Mouse (Mus musculus) cerebellum, adult 8-10 months (tissue): ENCODE results near the gene Ncl.
A peak's percentile ranks its signal among the peaks of the same experiment; 100 is the strongest.

Source experiments
- DNase-seq: peaks from one replicate; pipeline ENCODE4 v3.0.0; 2022

The Ncl gene

DNA sequence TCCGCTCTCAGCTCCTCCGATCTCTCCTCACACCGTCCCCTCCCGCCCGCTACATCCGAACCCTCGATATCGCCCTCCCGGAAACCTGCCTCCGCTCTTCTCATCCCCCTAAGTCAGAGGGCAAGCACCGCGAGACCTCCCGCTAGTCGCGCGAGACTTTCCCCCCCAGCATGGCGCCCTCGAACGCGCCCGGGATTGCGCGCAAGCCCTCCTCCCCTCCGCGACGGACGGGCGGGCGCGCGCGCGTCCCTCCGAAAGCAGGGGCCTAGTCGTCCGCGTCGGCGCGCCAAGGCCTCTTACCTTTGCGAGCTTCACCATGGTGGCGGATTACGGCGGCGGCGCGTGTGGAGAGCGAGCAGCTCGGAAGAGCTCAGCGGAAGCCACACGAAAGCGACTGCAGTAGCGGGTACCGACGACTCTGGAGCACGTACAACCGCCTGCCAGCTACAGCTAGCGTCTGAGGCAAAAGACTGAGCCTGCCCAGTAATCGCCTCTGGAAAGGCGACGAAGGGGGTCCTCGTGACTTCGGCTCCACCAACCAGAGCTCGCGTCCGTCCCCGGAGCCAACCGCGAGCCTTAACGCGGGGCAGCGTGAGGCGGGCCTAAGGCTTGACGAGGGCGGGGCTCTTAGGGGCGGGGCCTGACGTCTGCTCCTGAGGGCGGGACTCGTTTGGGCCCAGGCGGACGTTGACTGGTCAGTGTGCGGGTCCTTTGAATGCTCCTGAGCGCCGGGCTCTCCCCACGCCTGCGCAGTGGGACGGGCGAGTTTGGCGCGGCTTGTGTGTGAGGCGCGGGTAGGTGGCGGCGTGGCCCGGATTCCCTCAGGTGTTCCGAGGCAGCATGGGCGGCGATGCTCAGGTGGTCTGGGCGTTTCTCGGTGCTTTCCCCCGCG is at the start of gene Ncl:
Gene Ncl, minus strand, starts transcription at position 495 of the 892 bp plus-strand sequence.
- DNase-seq, result peak; percentile 97

DNA sequence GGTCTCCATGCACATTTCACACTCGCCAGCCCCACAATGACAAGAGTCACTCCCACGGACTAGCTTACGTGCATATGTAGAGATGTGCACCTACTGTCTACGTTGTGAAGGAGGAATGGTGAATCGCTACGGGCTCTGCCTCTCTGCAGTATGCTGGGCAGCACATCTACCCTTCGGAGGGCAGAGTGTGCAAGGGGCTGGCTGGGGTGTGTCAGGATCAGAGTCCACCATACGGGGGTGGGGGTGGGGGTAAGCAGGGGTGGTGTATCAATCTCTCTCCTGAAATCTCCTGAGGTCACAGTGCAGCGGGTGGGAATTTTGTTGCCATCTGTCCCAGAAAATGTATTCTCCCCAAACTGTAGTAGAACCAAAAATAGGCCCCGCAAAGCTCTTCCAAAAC is 49.3 kb upstream of the Ncl start:
- no peak for DNase-seq

DNA sequence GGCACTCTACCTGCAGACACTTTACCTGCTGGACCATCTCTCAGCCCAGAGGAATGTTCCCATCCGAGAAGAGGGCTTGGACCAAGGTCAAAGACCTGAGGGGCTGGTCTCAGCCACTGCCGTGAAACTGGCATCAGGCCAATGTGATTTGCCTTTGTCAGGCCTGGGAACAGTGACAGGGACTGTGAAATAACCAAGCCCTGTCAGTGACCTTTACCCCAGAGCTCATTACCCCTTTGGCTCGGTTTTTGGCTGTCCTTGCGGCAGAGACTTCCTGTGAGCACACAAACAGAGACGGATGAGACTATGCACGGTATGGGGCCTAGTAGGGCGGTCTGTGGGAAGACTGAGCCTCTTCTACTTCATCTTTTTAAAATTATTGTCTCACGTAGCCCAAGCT is 47.7 kb upstream of the Ncl start:
- no peak for DNase-seq

DNA sequence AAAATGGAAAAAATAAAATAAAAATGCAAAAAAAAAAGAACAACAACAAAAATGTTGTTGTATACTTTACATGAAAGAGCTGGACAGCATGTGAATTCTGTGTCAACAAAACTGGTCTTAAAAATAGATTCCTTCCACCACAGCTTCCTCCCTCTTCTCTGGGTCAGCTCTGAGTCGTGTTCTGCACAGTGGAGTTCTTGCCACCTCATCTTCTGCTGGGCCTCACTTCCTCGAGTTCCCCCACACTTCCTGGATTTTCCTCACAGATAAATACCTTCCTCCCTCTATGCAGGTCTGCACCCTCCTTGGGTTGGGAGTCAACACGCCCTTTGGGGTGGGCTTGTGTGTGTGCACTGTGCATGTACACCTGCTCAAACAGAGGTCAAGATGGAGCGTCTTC is 47.1 kb upstream of the Ncl start:
- no peak for DNase-seq

DNA sequence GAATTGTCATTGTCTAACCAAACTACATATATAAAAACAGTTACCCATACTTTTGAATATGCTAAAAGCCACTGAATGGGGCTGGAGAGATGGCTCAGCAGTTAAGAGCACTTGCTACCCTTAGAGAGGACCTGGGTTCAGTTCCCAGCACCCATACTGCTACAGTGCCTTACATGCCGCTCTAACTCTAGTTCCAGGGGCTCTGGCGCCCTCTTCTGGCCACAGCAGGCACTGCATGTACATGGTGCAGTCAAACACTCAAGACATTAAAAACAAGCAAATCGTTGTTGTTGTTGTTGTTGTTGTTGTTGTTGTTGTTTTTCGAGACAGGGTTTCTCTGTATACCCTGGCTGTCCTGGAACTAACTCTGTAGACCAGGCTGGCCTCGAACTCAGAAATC is 45.6 kb upstream of the Ncl start:
- DNase-seq, result no peak

DNA sequence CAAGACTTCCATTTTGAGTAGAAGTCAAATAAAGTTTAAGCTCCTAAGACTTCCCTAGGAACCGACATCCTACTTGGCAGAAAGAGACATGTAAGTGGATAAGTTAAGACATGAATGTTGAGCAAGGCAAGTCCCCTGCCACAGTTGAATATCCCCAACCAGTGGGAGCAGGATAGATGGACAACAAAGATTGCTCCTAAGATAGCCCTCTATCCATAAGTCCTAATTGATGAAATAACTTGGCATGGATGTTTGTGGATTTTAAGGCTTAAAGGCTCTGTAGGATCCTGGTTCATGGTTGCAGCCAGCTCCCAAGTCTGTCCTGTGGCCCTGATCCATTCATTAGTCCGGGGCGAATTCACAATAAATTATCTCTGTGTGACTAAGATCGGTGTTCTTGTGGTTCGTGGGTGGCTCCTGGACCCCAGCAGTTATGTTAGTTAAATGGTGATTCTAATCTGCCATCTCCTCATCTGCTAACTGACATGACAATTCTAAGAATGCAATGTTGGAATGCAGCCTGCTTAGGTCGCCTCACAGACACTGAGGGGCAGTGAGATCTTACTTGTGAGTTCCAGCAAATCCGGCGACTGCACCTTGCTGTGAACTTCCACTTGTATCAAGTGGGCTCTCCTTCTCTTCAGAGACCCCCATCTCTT is 41.0 kb upstream of the Ncl start:
- DNase-seq, result no peak

DNA sequence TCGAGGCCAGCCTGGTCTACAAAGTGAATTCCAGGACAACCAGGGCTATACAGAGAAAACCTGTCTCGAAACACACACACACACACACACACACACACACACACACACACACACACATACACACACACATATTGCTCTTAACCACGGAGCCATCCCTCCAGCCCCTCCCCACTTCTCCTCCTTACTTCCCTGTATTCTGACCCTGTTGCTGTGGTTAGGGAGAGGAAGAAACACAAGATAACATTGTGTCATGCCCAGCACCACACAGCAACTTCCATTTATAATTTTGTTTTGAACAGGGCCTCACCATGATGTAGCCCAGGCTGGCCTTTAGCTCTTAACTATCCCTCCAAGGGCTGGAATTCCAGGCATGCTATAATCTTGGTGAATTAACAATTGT is 40.1 kb upstream of the Ncl start:
- no peak for DNase-seq

DNA sequence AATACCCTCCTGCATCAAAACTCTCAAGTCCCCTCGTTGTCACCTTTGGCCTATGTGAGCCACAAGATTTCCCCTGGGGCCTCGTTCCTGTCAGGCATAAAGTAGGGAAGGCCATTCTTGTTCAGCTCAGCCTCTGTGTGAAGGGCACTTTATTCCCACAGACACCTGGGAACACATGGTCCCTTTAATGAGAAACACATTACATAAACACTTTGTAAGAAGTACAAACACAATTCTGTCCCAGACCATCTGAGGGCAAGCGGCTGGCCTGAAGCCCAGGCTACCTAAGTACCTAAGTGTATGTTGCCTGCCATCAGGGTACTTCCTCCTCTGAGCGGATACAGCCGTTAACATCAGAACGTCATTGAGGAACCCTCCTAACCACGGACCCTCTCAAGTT is 39.0 kb upstream of the Ncl start:
- no peak for DNase-seq

DNA sequence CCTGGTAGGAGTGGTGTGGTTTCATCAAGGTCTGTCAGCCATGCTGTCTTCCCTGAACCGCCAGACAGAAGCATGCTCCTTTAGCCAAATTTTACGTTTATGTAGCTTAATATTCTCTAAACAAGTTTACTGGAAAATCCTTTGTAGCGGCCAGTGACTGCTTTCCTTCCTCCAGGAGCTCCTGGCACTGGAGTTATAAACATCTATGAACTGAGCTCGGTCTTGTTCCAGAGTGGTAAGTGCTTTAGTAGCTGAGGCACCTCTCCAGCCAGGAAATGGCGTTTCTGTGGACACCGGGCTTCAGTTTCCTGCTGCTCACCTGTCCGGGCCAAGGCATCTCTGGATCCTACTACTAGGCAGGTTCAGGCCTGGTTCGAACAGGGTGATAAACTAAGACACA is 38.4 kb upstream of the Ncl start:
- no peak for DNase-seq

DNA sequence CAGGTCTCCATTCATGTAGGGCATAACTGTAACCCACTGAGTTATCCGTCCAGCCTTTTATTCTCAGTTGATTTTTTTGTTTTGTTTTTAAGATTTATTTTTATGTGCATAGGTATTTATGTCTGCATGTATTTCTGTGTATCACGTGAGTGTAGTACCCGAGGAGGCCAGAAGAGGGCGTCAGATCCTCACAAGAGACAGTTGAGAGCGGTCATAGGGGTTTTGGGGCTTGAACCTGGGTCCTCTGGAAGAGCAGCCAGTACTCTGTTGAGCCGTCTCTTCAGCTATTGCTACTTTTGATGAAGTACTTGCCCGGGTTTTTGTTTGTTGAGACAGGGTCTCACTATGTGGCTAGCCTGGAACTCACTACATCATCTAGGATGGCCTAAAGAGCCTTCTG is 36.7 kb upstream of the Ncl start:
- no peak for DNase-seq

DNA sequence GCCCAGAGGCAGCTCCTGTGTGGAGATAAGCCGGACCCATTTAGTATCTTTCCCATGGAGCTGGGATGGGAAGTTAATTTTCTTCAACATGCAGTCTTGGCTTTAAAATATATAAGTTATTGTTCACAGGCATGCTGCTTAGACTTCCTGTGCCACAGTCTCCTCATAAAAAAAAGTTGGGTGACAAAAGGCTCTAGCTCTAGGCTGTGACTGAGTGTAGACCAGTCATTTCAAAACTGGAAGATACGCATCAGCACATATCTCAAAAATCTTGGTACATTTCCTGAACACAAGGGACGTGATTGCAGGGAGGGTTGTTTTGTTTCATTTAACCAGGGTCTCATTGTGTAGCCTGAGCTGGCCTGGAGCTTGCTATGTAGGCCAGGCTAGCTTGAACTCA is 35.0 kb upstream of the Ncl start:
- no peak for DNase-seq

DNA sequence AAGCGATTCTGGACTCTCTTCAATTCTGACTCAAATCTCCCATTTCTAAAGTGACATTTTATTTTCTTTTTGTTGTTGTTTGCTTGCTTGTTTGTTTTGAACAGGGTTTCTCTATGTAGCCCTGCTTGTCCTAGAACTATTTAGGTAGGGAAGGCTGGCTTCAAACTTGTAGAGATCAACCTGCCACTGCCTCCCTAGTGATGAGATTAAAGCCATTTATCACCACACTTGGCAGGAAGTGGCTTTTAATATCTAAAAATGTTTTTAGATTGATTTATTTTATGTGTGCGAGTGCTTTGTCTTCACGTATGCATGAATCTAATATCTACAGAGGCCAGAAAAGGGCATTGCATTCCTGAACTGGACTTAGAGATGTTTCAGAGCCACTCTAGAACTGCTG is 34.0 kb upstream of the Ncl start:
- no peak for DNase-seq

DNA sequence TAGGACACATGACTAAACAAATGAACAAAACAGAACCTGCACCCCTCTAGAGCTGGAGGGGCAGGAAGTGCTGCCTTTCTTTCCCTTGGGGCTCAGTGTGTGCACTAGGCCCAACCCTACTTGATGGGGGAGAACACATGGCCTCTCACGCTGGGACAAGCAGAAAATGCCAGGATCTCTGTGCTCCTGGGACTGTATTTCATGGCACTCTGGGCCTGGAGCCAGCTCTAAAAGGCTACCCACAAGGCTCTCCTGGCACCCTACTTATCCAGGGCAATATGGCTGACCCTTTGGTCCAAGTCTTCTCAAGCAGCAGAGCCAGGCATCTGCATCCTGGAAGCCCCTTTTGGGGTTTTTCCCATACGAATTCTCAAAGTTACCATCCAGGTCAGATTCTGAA is 32.2 kb upstream of the Ncl start:
- DNase-seq, result no peak

DNA sequence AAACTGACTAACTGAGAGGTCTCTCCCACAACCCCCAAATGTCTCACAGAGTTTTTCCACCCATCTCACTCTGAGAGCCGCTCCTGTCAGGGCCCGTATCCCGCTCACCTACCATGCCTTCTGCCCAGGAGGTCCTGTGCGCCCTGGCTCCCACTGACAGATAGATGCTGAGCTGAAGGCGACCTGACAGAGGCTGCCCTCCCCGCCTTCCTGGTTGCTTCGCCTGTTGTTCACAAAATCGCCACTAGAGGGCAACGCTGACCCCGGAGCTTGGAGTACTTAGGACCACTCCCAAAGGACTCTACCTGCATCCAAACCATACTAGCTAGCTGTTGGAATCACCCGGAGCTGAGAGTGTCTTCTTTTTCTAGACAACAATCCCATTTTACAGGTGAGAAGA is 30.0 kb upstream of the Ncl start:
- peak; percentile 66 for DNase-seq

DNA sequence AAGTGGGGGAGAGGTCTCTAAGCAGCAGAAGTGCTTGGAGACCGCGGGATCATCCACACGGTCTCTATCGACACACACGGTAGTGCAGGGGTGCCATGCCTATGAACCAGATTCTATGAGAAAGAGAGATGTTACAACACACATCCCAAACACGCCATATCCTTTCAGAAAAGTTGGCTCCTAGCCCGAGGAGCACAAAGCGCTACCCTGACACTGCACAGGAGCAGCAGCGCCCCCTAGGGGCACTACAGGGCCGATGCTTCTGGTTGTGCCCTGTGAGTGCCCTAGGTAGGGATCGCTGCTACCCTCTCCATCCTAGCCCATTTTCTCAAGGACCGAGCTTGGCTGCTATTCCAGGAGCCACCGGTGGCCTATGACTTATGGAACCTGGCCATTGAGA is 21.8 kb upstream of the Ncl start:
- peak; percentile 25 for DNase-seq

DNA sequence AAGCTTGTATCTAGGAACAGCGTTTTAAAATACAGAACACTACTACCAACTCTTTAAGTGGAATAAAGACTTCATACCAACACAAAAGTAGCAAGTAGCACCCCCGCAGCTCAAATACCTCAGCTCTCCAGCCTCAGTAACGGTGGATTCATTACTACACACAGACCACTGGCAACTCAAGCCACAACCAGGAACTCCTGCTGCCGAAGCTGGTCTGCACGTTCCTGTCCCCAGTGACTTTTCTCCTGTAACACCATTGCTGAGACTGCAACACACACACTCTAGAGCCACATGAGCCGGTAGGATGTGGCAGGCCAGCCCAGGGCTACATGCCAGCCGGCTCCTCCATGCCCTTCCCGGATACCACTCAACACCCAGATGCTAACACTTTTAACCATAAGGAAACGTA is 20.0 kb upstream of the Ncl start:
- DNase-seq, result no peak

DNA sequence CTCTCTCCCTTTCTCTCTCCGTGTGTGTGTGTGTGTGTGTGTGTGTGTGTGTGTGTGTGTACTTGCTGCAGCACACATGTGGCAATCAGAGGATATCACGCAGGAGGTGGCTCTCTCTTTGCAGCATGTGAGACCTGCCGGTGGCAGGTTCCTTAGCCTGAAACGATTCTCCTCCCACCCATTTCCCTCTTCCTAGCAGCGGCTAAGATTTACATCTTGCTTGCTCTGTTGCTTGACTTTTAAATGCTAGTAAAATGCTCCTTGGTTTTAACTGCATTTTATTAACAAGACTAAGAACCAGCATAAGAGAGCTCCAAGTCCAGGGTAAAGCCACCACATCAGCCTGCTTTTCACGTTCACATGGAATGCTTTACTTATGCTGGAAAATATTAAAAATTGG is 19.5 kb upstream of the Ncl start:
- DNase-seq, result no peak

DNA sequence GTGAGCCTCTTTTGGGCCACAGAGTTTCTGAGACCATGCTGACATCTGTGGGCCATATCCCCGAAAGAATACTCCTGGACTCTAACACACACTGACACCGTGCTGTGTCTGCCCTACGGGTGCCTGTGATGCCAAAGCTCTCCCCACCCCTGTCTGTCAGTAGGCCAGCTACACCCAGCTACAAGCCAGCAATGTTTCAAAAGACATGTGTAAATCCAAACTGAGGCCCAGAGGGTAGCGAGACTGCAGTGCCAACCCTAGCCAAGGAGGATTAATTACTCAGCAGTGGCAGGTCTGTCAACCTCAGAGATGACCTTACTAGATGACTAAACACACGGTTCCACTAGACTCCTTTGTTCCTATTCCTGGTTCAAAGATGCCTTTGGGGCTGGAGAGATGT is 17.2 kb upstream of the Ncl start:
- DNase-seq, result no peak

DNA sequence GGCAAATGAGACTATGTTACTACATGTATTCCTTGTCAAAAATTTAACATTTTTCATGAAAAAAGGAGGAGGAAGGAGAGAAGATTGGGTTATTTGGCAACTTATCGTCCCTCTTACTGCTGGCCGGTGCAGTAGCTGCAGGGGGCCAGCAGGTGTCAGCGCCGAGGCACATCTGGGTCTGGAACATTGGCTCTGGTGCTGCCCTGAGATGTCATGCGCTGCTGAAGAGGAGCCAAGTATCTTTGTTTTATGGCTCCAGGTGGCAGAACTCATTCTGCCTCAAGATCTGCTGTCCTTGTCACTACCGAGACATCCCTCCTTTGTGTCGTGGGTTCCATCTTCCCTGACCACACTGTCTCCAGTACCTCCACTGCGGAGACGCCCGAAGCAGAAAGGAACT is 12.8 kb upstream of the Ncl start:
- DNase-seq, result no peak

DNA sequence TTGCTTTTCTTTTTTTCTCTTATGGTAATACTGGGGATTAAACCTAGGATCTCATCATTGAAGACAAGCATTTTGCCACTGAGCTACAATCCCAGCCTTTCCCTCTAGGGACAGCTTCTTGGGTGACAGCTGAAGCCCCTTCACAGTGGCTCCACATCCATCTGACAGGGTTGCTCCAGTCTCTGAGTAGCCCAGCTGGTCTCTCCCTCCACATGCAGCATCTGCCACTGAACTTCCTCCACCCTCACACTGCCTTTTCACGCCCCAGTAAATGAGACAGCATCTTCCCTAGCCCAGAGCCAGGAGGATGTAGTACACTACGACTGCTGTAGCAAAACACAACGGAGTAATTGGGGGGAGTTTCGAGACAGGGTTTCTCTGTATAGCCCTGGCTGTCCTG is 8.9 kb upstream of the Ncl start:
- no peak for DNase-seq

DNA sequence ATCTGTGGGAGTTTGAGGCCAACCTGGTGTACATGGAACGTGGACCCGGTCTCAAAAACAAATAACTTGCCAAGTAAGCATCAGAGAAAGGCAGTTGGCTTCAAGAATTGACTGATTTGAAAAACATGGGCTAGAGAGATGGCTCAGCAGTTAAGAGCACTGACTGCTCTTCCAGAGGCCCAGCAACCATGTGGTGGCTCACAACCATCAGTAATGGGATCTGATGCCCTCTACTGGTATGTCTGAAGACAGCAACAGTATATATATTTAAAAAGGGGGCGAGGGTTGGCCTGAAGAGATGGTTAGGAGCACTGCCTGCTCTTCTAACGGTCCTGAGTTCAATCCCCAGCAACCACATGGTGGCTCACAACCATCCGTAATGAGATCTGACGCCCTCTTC is 4.5 kb upstream of the Ncl start:
- no peak for DNase-seq

DNA sequence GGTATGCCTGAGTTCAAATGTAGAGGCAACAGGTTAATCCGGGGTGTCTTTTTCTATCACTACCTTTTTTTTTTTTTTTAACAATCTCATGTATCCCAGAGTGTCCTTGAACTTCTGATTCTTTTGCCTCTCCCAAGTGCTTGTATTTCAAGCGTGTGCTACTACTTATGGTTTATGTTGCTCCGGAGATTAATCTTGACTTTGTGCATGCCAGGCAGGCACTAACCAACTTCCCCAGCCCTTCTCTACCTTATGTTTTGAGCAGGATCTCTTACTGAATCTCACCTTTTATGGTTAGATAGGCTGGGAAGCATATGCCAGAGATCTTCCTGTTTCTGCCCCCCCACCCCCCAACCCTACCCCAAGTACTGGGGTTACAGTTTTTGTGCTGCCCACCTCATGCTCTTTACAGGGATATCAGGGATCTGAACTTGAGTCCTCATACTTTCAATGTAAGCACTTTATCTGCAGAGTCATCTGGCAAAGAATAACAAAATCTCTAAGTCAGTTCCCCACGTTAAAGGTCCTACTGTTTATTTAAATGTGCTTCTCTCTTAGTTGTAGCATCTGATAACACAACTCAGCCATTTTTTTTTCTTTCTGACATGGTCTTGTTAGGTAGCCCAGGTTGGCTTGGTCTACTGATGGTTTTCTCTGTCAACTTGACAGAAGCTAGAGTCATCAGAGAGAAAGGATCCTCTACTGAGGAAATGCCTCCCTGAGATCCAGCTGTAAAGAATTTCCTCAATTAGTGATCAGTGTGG is 2.8 kb upstream of the Ncl start:
- DNase-seq, result no peak

DNA sequence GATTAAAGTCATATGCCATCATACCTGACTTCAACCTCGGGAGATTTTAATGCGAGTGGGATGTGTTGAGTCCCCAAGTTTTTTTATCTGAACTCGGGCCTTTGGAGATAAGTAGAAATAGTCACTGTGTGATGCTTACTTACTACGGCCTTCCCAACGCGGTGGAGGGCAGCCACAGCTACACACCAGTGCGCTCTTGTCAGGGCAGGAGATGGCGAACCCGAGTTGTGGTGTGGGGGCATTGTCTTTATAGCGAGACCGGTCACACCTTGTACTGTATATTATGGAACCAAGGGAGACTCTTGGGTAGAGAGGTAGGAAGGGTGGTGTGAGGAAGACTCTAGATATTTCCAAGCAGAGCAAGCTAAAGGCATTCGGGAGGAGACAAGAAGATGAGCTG is 1.2 kb upstream of the Ncl start:
- no peak for DNase-seq

DNA sequence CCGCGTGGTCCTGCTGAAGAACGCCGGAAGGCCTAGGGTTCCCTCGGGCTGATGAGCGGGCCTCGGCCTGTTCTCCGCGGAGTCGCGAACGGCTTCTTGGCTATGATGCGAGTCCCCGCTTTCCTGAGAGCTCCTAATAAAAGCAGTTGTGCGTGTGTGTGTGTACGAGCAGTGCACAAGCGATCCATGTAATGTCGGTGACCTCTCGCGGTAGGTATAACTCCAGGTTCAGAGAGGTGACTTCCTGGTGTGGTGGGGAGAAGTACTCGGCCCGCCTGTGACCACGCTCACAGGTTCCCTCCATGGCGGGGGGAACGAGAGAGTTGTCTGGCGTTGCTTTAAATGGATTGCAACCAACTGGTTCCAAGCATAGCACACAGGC is 589 bp upstream of the Ncl start:
- DNase-seq, result no peak
